Mouse (Mus musculus): ENCODE measurements at regions not wholly inside any gene's neighbourhood (a gene's known extent, or its start where the extent isn't known, plus 50 kb on each side); places are given as distances from the start of the nearest gene placed in this dataset.

GRCm38 (mm10) chr9:14053704-14054103, 221.2 kb upstream of the Sesn3 start:
- no peak overlapping the region for H3K4me3 ChIP-seq
- H3K9ac ChIP-seq (ENCODE audit: low read depth, low read length): no peak overlapping the region
- H3K36me3 ChIP-seq (ENCODE audit: control insufficient read depth, insufficient read depth, low read length): no peaks in the 10 kb centered on the region
- WGBS: 30% methylated on average over 2 of the region's 2 CpGs
- intact Hi-C loops (cut with DNase I): no loop called here
- no peaks in the 10 kb centered on the region for H3K27me3 ChIP-seq (ENCODE audit: control insufficient read depth, insufficient read depth, low read length)
- no peak for TF ChIP-seq CTCF (IDR thresholded peaks at IDR 0.05)
- no peak for TF ChIP-seq POLR2A (IDR thresholded peaks at IDR 0.05; ENCODE audit: insufficient read depth, low read depth, low read length)
- no peak for TF ChIP-seq EP300 (IDR thresholded peaks at IDR 0.05; ENCODE audit: insufficient read depth, low read depth, low read length)
- peaks cover 2% of the 10 kb centered on the region for H3K4me1 ChIP-seq (ENCODE audit: control insufficient read depth, insufficient read depth, low read length)
- no peaks in the 10 kb centered on the region for H3K79me2 ChIP-seq (replicated peaks; ENCODE audit: control insufficient read depth, insufficient read depth, low read length)
- DNase-seq: no peak
- no peak overlapping the region for H3K27ac ChIP-seq

GRCm38 (mm10) chr9:14056410-14057172, 218.3 kb upstream of the Sesn3 start:
- intact Hi-C loops (cut with DNase I): no loop called here
- no peaks in the 10 kb centered on the region for H3K27me3 ChIP-seq (ENCODE audit: control insufficient read depth, insufficient read depth, low read length)

DNA sequence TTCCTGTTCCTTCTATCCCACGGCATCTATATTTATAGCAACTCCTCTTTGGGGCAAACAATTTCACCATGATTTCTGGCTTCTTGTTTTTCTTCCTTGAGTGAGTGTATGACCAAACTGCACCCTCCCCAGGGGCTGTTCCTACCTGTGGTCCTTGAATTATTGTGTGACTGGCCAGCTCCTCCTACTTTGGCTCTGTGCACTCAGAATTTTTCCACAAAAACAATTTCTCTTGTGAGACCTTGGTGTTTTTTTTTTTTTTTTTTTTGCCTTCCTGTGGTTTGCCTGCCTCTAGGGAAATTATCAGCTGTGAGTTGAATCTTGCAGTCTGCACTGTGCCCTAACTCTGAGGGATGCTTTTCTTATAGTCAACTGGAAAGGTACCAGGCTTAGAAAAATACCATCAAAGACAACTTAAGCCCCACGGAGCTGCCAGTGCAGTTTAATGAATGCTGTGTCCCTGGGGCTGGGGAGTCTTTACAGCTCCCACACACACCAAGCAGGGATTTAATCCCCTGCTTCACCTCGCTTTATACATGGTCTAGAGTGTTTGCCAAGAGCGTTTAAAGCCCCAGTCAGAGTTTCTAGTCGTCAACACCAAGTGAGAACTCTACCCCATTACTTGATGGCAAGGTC, 216.2 kb upstream of the Sesn3 start:
- intact Hi-C loops (cut with DNase I): no loop called here
- no peaks in the 10 kb centered on the region for H3K36me3 ChIP-seq (ENCODE audit: control insufficient read depth, insufficient read depth, low read length)

More at GRCm38 (mm10) chr9:14056410-14057172, 218.3 kb upstream of the Sesn3 start:
- DNase-seq: no peak
- Histone ChIP-seq H3K36me3 (ENCODE audit: control insufficient read depth, insufficient read depth, low read length) (no peaks in the 10 kb centered on the region), H3K27ac (no peak overlapping the region; the same call in 1 of the 2 replicates), H3K4me1 (ENCODE audit: control insufficient read depth, insufficient read depth, low read length) (peaks cover 2% of the 10 kb centered on the region), H3K79me2 (replicated peaks; ENCODE audit: control insufficient read depth, insufficient read depth, low read length) (no peaks in the 10 kb centered on the region), H3K9ac (ENCODE audit: low read depth, low read length) (no peak overlapping the region), H3K4me3 (no peak overlapping the region)
- TF ChIP-seq EP300 (IDR thresholded peaks at IDR 0.05; ENCODE audit: insufficient read depth, low read depth, low read length) (no peak), CTCF (IDR thresholded peaks at IDR 0.05) (no peak), POLR2A (IDR thresholded peaks at IDR 0.05; ENCODE audit: insufficient read depth, low read depth, low read length) (no peak)
- 76% methylated on average over 10 of the region's 10 CpGs for WGBS

DNA sequence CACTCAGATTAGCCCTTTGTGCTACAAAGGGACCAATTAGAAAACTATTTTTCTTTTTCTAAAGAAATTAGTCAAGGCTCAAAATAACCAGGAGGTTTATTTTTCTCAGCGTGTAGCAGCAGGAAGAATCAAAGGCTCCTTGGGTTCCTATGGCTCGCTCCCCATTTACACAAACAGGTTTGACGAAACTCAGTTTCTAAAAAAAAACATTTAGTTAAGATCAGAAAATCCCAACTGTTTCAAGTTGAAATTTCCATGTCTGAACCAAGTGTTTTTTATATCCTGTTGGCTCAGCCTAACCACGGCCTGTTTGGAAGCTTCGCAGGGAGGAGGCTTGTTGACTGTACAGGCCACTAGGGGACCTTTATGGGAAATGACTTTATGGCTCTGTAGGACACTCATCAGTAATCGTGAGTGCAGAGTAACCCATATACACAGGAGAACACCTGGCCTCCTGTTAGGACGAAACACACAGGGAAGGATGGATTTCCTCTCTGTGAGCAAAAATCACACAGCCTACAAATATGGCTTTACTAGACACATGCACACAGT, 215.6 kb upstream of the Sesn3 start:
- Histone ChIP-seq H3K27me3 (ENCODE audit: control insufficient read depth, insufficient read depth, low read length) (no peaks in the 10 kb centered on the region), H3K36me3 (ENCODE audit: control insufficient read depth, insufficient read depth, low read length) (no peaks in the 10 kb centered on the region), H3K4me3 (no peak overlapping the region), H3K27ac (peak overlapping the region; percentile 63), H3K79me2 (replicated peaks; ENCODE audit: control insufficient read depth, insufficient read depth, low read length) (no peaks in the 10 kb centered on the region), H3K9ac (ENCODE audit: low read depth, low read length) (no peak overlapping the region), H3K4me1 (ENCODE audit: control insufficient read depth, insufficient read depth, low read length) (no peaks in the 10 kb centered on the region)
- TF ChIP-seq POLR2A (IDR thresholded peaks at IDR 0.05; ENCODE audit: insufficient read depth, low read depth, low read length) (no peak), CTCF (IDR thresholded peaks at IDR 0.05) (peak; percentile 54), EP300 (IDR thresholded peaks at IDR 0.05; ENCODE audit: insufficient read depth, low read depth, low read length) (no peak)
- WGBS: 44% methylated on average over 7 of the region's 7 CpGs
- intact Hi-C loops (cut with DNase I): no loop called here
- no peak for DNase-seq

More for the DNA sequence above, 216.2 kb upstream of the Sesn3 start:
- H3K79me2 ChIP-seq (replicated peaks; ENCODE audit: control insufficient read depth, insufficient read depth, low read length): no peaks in the 10 kb centered on the region
- H3K9ac ChIP-seq (ENCODE audit: low read depth, low read length): no peak overlapping the region
- no peak for TF ChIP-seq CTCF (IDR thresholded peaks at IDR 0.05)
- H3K27me3 ChIP-seq (ENCODE audit: control insufficient read depth, insufficient read depth, low read length): no peaks in the 10 kb centered on the region
- DNase-seq: no peak
- H3K27ac ChIP-seq: peak overlapping the region; percentile 63
- H3K4me1 ChIP-seq (ENCODE audit: control insufficient read depth, insufficient read depth, low read length): peaks cover under 1% of the 10 kb centered on the region; the same call in 1 of the 2 replicates
- H3K4me3 ChIP-seq: no peak overlapping the region
- WGBS: 33% methylated on average over 5 of the region's 5 CpGs

GRCm38 (mm10) chr9:14060257-14060656, 214.6 kb upstream of the Sesn3 start:
- Histone ChIP-seq H3K27me3 (ENCODE audit: control insufficient read depth, insufficient read depth, low read length) (no peaks in the 10 kb centered on the region), H3K27ac (no peak overlapping the region; the same call in 1 of the 2 replicates), H3K9ac (ENCODE audit: low read depth, low read length) (no peak overlapping the region), H3K79me2 (replicated peaks; ENCODE audit: control insufficient read depth, insufficient read depth, low read length) (no peaks in the 10 kb centered on the region), H3K4me3 (no peak overlapping the region), H3K36me3 (ENCODE audit: control insufficient read depth, insufficient read depth, low read length) (no peaks in the 10 kb centered on the region), H3K4me1 (ENCODE audit: control insufficient read depth, insufficient read depth, low read length) (no peaks in the 10 kb centered on the region)
- 98% methylated on average over 2 of the region's 2 CpGs for WGBS
- intact Hi-C loops (cut with DNase I): no loop called here
- DNase-seq: no peak
- TF ChIP-seq POLR2A (IDR thresholded peaks at IDR 0.05; ENCODE audit: insufficient read depth, low read depth, low read length) (no peak), CTCF (IDR thresholded peaks at IDR 0.05) (no peak), EP300 (IDR thresholded peaks at IDR 0.05; ENCODE audit: insufficient read depth, low read depth, low read length) (no peak)

DNA sequence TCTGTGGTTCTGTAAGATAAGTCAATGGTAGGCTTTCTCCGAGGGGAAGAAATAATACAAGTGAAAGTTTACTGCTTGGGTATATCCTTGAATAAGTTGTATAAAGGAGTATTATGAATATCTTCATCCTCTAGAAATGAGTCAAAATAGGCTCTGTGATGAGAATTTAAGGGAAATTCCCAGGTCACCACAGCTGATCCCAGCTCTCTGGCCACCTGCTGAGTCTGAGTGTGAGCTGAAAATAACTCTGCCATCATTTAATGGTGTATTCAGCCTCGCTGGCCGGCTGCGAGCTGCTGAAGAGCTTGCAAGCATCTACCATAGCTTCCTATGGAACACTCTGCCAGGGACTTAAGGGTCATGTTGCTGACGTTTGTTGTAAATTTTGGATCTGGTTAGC, 213.5 kb upstream of the Sesn3 start:
- 71% methylated on average over 5 of the region's 5 CpGs for WGBS
- no peaks in the 10 kb centered on the region for H3K27me3 ChIP-seq (ENCODE audit: control insufficient read depth, insufficient read depth, low read length)
- no peaks in the 10 kb centered on the region for H3K36me3 ChIP-seq (ENCODE audit: control insufficient read depth, insufficient read depth, low read length)
- H3K79me2 ChIP-seq (replicated peaks; ENCODE audit: control insufficient read depth, insufficient read depth, low read length): no peaks in the 10 kb centered on the region
- DNase-seq: no peak
- H3K4me1 ChIP-seq (ENCODE audit: control insufficient read depth, insufficient read depth, low read length): no peaks in the 10 kb centered on the region
- no peak overlapping the region for H3K27ac ChIP-seq
- no peak overlapping the region for H3K4me3 ChIP-seq
- no peak overlapping the region for H3K9ac ChIP-seq (ENCODE audit: low read depth, low read length)
- intact Hi-C loops (cut with DNase I): no loop called here
- TF ChIP-seq POLR2A (IDR thresholded peaks at IDR 0.05; ENCODE audit: insufficient read depth, low read depth, low read length) (no peak), CTCF (IDR thresholded peaks at IDR 0.05) (no peak), EP300 (IDR thresholded peaks at IDR 0.05; ENCODE audit: insufficient read depth, low read depth, low read length) (no peak)

Data from heart, adult 2 months (tissue).